In genomic region chr6:51535571-51535970, GRCm38 (mm10) we compare ENCODE assay signal across 25 mouse cellular contexts.
"Had no signal": no experiment of that assay in that cellular context is flagged by ENCODE, and none has a peak within 500 bp of the region (broad histone marks: within the 10 kb centered on the region; RNA-seq: fewer than 3 reads in every experiment).

No protein-coding gene starts in this region.

- DNase-seq: gastrocnemius, postnatal 14 days; gastrocnemius, postnatal 36 days; heart, adult 11 months; heart, adult 2 months; heart, postnatal 14 days; heart, postnatal 36 days; kidney, adult 18-20 months; kidney, adult 8-10 months; kidney, postnatal 14 days; kidney, postnatal 36 days; layer of hippocampus, adult 9-11 months; layer of hippocampus, postnatal 36 days; left cerebral cortex, postnatal 4 days had no signal

- ATAC-seq: hindbrain, postnatal 0 days; intestine, embryonic 16.5 days; liver, embryonic 12.5 days had no signal

- H3K27ac ChIP-seq: heart, adult 2 months; heart, embryonic 13.5 days; heart, embryonic 15.5 days; hindbrain, embryonic 13.5 days; hindbrain, embryonic 15.5 days; hindbrain, postnatal 0 days; kidney, postnatal 0 days; limb, embryonic 13.5 days; limb, embryonic 15.5 days; liver, embryonic 12.5 days; liver, embryonic 14.5 days had no signal

- H3K27me3 ChIP-seq: heart, embryonic 13.5 days; heart, embryonic 15.5 days; hindbrain, embryonic 13.5 days; hindbrain, embryonic 15.5 days; limb, embryonic 13.5 days; limb, embryonic 15.5 days; liver, embryonic 12.5 days had no signal

- H3K4me3 ChIP-seq: heart, adult 2 months; heart, embryonic 13.5 days; heart, embryonic 15.5 days; hindbrain, embryonic 13.5 days; hindbrain, embryonic 15.5 days; limb, embryonic 13.5 days; limb, embryonic 15.5 days; liver, embryonic 12.5 days had no signal

- H3K36me3 ChIP-seq: heart, embryonic 15.5 days; hindbrain, embryonic 15.5 days; limb, embryonic 13.5 days; limb, embryonic 15.5 days; liver, embryonic 12.5 days had no signal

- H3K9ac ChIP-seq: heart, embryonic 13.5 days; heart, embryonic 15.5 days; hindbrain, embryonic 13.5 days; hindbrain, embryonic 15.5 days; limb, embryonic 13.5 days; limb, embryonic 15.5 days; liver, embryonic 12.5 days; liver, embryonic 14.5 days had no signal

- H3K4me2 ChIP-seq: heart, embryonic 11.5 days; heart, embryonic 13.5 days; heart, embryonic 15.5 days; hindbrain, embryonic 13.5 days; hindbrain, embryonic 15.5 days; limb, embryonic 13.5 days; limb, embryonic 15.5 days; liver, embryonic 12.5 days had no signal

- H3K9me3 ChIP-seq: heart, embryonic 13.5 days; heart, embryonic 15.5 days; hindbrain, embryonic 13.5 days; hindbrain, embryonic 15.5 days; limb, embryonic 15.5 days; liver, embryonic 12.5 days had no signal

- H3K4me1 ChIP-seq: hindbrain, embryonic 13.5 days; hindbrain, embryonic 15.5 days; limb, embryonic 13.5 days; limb, embryonic 15.5 days had no signal
